Mouse (Mus musculus): ENCODE data around the gene Hdgfl2. TPM values are rescaled to one million over a fixed set of nuclear protein-coding genes. Genes with fewer than 3 reads are reported as not detected.

The Hdgfl2 gene
- polyA plus RNA-seq, 1 experiment from 2014 or later = 140 TPM

- WGBS = 70% methylated on average over 9 of the region's 10 CpGs
- Histone ChIP-seq H3K9ac (no peak within 1 kb of the TSS), H3K27me3 (no peaks in the 10 kb centered on the region), H3K27ac (replicated peaks) (no peak within 1 kb of the TSS), H3K4me3 (no peak within 1 kb of the TSS), H3K36me3 (no peaks in the 10 kb centered on the region), H3K4me2 (no peak within 1 kb of the TSS), H3K4me1 (replicated peaks) (peaks cover 10% of the 10 kb centered on the region; the same call in 1 of the 2 replicates), H3K9me3 (no peaks in the 10 kb centered on the region)
- no peak for ATAC-seq (ENCODE audit: low read depth)
Measured at GRCm38 (mm10) chr17:56109219-56110051, 30.0 kb downstream of the Hdgfl2 start, which contains the start of gene Plin4. Gene Plin4 (minus strand): TSS chr17:56109803.

- ATAC-seq (ENCODE audit: low read depth) = no peak
Measured at GRCm38 (mm10) chr17:56110571-56110970, 31.1 kb downstream of the Hdgfl2 start.

GRCm38 (mm10) chr17:56111021-56111420 is 31.6 kb downstream of the Hdgfl2 start:
- peaks cover 10% of the 10 kb centered on the region; the same call in 1 of the 2 replicates for H3K4me1 ChIP-seq (replicated peaks)
- H3K4me2 ChIP-seq = no peak overlapping the region
- ATAC-seq (ENCODE audit: low read depth) = no peak
- H3K36me3 ChIP-seq = no peaks in the 10 kb centered on the region
- H3K9me3 ChIP-seq = no peaks in the 10 kb centered on the region
- H3K9ac ChIP-seq = no peak overlapping the region
- no peak overlapping the region for H3K27ac ChIP-seq (replicated peaks)
- no peak overlapping the region for H3K4me3 ChIP-seq
- 50% methylated on average over 1 of the region's 1 CpGs for WGBS
- H3K27me3 ChIP-seq = peaks cover under 1% of the 10 kb centered on the region

More at GRCm38 (mm10) chr17:56110571-56110970, 31.1 kb downstream of the Hdgfl2 start:
- Histone ChIP-seq H3K4me1 (replicated peaks) (peaks cover 10% of the 10 kb centered on the region; the same call in 1 of the 2 replicates), H3K36me3 (no peaks in the 10 kb centered on the region), H3K9ac (no peak overlapping the region), H3K27ac (replicated peaks) (no peak overlapping the region), H3K4me2 (no peak overlapping the region), H3K27me3 (no peaks in the 10 kb centered on the region; the same call in 1 of the 2 replicates), H3K9me3 (no peaks in the 10 kb centered on the region), H3K4me3 (no peak overlapping the region)
- 59% methylated on average over 4 of the region's 4 CpGs for WGBS

- Histone ChIP-seq H3K4me1 (replicated peaks) (peaks cover 10% of the 10 kb centered on the region; the same call in 1 of the 2 replicates), H3K9me3 (no peaks in the 10 kb centered on the region), H3K27ac (replicated peaks) (no peak overlapping the region), H3K27me3 (peaks cover 9% of the 10 kb centered on the region), H3K4me2 (no peak overlapping the region), H3K36me3 (no peaks in the 10 kb centered on the region), H3K9ac (no peak overlapping the region), H3K4me3 (no peak overlapping the region)
- ATAC-seq (ENCODE audit: low read depth) = peak; percentile 14; the same call in 1 of the 2 replicates
- WGBS = 42% methylated on average over 5 of the region's 5 CpGs
Measured at GRCm38 (mm10) chr17:56111864-56112263, 32.4 kb downstream of the Hdgfl2 start.

- peaks cover 16% of the 10 kb centered on the region for H3K4me1 ChIP-seq (replicated peaks)
- H3K27me3 ChIP-seq = peaks cover 16% of the 10 kb centered on the region
- no peaks in the 10 kb centered on the region for H3K9me3 ChIP-seq
- WGBS = 82% methylated on average over 3 of the region's 3 CpGs
- no peaks in the 10 kb centered on the region for H3K36me3 ChIP-seq
- H3K4me2 ChIP-seq = no peak overlapping the region
- ATAC-seq (ENCODE audit: low read depth) = no peak
- H3K9ac ChIP-seq = no peak overlapping the region
- no peak overlapping the region for H3K27ac ChIP-seq (replicated peaks)
- H3K4me3 ChIP-seq = no peak overlapping the region
Measured at GRCm38 (mm10) chr17:56112743-56113142, 33.3 kb downstream of the Hdgfl2 start.

- Histone ChIP-seq H3K4me3 (no peak overlapping the region), H3K9me3 (no peaks in the 10 kb centered on the region), H3K36me3 (no peaks in the 10 kb centered on the region), H3K4me2 (no peak overlapping the region), H3K4me1 (replicated peaks) (peaks cover 17% of the 10 kb centered on the region), H3K27me3 (peaks cover 49% of the 10 kb centered on the region), H3K27ac (replicated peaks) (no peak overlapping the region), H3K9ac (no peak overlapping the region)
- no peak for ATAC-seq (ENCODE audit: low read depth)
- WGBS = 71% methylated on average over 10 of the region's 10 CpGs
Measured at GRCm38 (mm10) chr17:56116193-56116592, 36.8 kb downstream of the Hdgfl2 start.

GRCm38 (mm10) chr17:56117251-56117710 is 37.8 kb downstream of the Hdgfl2 start, which contains the start of gene Plin5:
Gene Plin5 (minus strand): TSS chr17:56117596.
- H3K4me2 ChIP-seq = peak within 1 kb of the TSS; percentile 58
- no peaks in the 10 kb centered on the region for H3K36me3 ChIP-seq
- under 1% methylated on average over 27 of the region's 27 CpGs for WGBS
- no peak within 1 kb of the TSS for H3K27ac ChIP-seq (replicated peaks)
- peaks cover 4% of the 10 kb centered on the region for H3K9me3 ChIP-seq
- H3K27me3 ChIP-seq = peaks cover 60% of the 10 kb centered on the region
- peaks cover 16% of the 10 kb centered on the region for H3K4me1 ChIP-seq (replicated peaks)
- peak; percentile 5; the same call in 1 of the 2 replicates for ATAC-seq (ENCODE audit: low read depth)
- peak within 1 kb of the TSS; percentile 26; the same call in 1 of the 2 replicates for H3K9ac ChIP-seq
- H3K4me3 ChIP-seq = peak within 1 kb of the TSS; percentile 28

- Histone ChIP-seq H3K4me3 (no peak overlapping the region), H3K4me1 (replicated peaks) (peaks cover 22% of the 10 kb centered on the region), H3K4me2 (no peak overlapping the region), H3K36me3 (peaks cover 17% of the 10 kb centered on the region), H3K9ac (no peak overlapping the region), H3K27me3 (peaks cover 81% of the 10 kb centered on the region), H3K27ac (replicated peaks) (no peak overlapping the region), H3K9me3 (peaks cover 15% of the 10 kb centered on the region)
- ATAC-seq (ENCODE audit: low read depth) = no peak
- 45% methylated on average over 12 of the region's 12 CpGs for WGBS
Measured at GRCm38 (mm10) chr17:56119431-56119830, 40.0 kb downstream of the Hdgfl2 start.

GRCm38 (mm10) chr17:56119981-56120880 is 40.8 kb downstream of the Hdgfl2 start:
- WGBS = 9% methylated on average over 66 of the region's 66 CpGs
- peaks cover 89% of the 10 kb centered on the region for H3K27me3 ChIP-seq

GRCm38 (mm10) chr17:56121826-56122225 is 42.4 kb downstream of the Hdgfl2 start, which contains the start of gene Lrg1:
Gene Lrg1 (minus strand): TSS chr17:56122001.
- peaks cover 38% of the 10 kb centered on the region for H3K36me3 ChIP-seq
- H3K27me3 ChIP-seq = peaks cover 93% of the 10 kb centered on the region
- 67% methylated on average over 2 of the region's 2 CpGs for WGBS
- peaks cover 25% of the 10 kb centered on the region for H3K4me1 ChIP-seq (replicated peaks)
- H3K9me3 ChIP-seq = peaks cover 15% of the 10 kb centered on the region
- H3K4me3 ChIP-seq = no peak within 1 kb of the TSS
- no peak for ATAC-seq (ENCODE audit: low read depth)
- H3K4me2 ChIP-seq = no peak within 1 kb of the TSS
- H3K27ac ChIP-seq (replicated peaks) = no peak within 1 kb of the TSS
- no peak within 1 kb of the TSS for H3K9ac ChIP-seq

More at GRCm38 (mm10) chr17:56119981-56120880, 40.8 kb downstream of the Hdgfl2 start:
- Histone ChIP-seq H3K4me2 (0 out of 2 replicates have a peak overlapping the region, but pooled peaks have one; percentile 16), H3K9ac (no peak overlapping the region), H3K9me3 (peaks cover 15% of the 10 kb centered on the region), H3K4me3 (no peak overlapping the region), H3K36me3 (peaks cover 24% of the 10 kb centered on the region), H3K27ac (replicated peaks) (no peak overlapping the region), H3K4me1 (replicated peaks) (peaks cover 25% of the 10 kb centered on the region)
- no peak for ATAC-seq (ENCODE audit: low read depth)

- H3K36me3 ChIP-seq = peaks cover 52% of the 10 kb centered on the region
- no peak overlapping the region for H3K4me3 ChIP-seq
- H3K4me1 ChIP-seq (replicated peaks) = peaks cover 19% of the 10 kb centered on the region
- no peak for ATAC-seq (ENCODE audit: low read depth)
- 89% methylated on average over 12 of the region's 12 CpGs for WGBS
- peaks cover 15% of the 10 kb centered on the region for H3K9me3 ChIP-seq
- H3K27me3 ChIP-seq = peaks cover 91% of the 10 kb centered on the region
- no peak overlapping the region for H3K4me2 ChIP-seq
- no peak overlapping the region for H3K27ac ChIP-seq (replicated peaks)
- no peak overlapping the region for H3K9ac ChIP-seq
Measured at GRCm38 (mm10) chr17:56123161-56123560, 43.7 kb downstream of the Hdgfl2 start.
